9 mouse cellular contexts compared by ENCODE assay signal in genomic region chr7:30456911-30457628, GRCm38 (mm10). TPM values are rescaled to one million over a fixed set of nuclear protein-coding genes. Genes with fewer than 3 reads are reported as not detected.
DNase-seq lines count a peak whose midpoint lies in the region; ATAC-seq lines count a peak whose summit lies in the region.
"Had no signal": no experiment of that assay in that cellular context is flagged by ENCODE, and none has a peak within 500 bp of the region (broad histone marks: within the 10 kb centered on the region; RNA-seq: fewer than 3 reads in every experiment).

No protein-coding gene starts in this region.

- peaks cover 98% of the 10 kb centered on the region for H3K27me3 ChIP-seq in heart, embryonic 12.5 days (replicated peaks)
- peaks cover 58% of the 10 kb centered on the region for H3K27me3 ChIP-seq in midbrain, embryonic 14.5 days (ENCODE audit: control insufficient read depth, insufficient read depth, low read length)

- peak overlapping the region; percentile 32 for H3K4me2 ChIP-seq in heart, embryonic 12.5 days
- peak overlapping the region; percentile 55 for H3K4me2 ChIP-seq in midbrain, embryonic 14.5 days (ENCODE audit: low read length)

- intact Hi-C loops in heart, postnatal 36 days (cut with DNase I), result no loop called here
- intact Hi-C loops in heart, postnatal 10 days (cut with DNase I), result no loop called here

- H3K36me3 ChIP-seq in heart, embryonic 12.5 days, result no peaks in the 10 kb centered on the region
- H3K36me3 ChIP-seq in midbrain, embryonic 14.5 days (ENCODE audit: control insufficient read depth, insufficient read depth, low read length), result no peaks in the 10 kb centered on the region

- DNase-seq in heart, postnatal 36 days, result no peak
- DNase-seq in R1 (ENCODE audit: low read depth, low spot score), result peak; percentile 73
- DNase-seq in heart, postnatal 10 days, result peak; percentile 8 to 12
- DNase-seq in midbrain, embryonic 14.5 days, result peak; percentile 52
- no peak for DNase-seq in thymus, postnatal 25 days

- H3K4me1 ChIP-seq in heart, embryonic 12.5 days (replicated peaks), result no peaks in the 10 kb centered on the region; the same call in none of the 2 replicates
- peaks cover 24% of the 10 kb centered on the region for H3K4me1 ChIP-seq in midbrain, embryonic 14.5 days (ENCODE audit: control insufficient read depth, insufficient read depth, low read length)

- no peak for ATAC-seq in heart, embryonic 12.5 days (ENCODE audit: insufficient number of reproducible peaks, low FRiP score)
- peak; percentile 15 for ATAC-seq in midbrain, embryonic 14.5 days (ENCODE audit: low FRiP score, low TSS enrichment)
- no peak for ATAC-seq in cerebellum, adult (ENCODE audit: insufficient number of reproducible peaks, low FRiP score, low TSS enrichment)
- no peak for ATAC-seq in monocyte, adult 5-6 weeks (replicated peaks; ENCODE audit: insufficient number of reproducible peaks, low FRiP score, low TSS enrichment, poor library complexity, severe bottlenecking)

- no peak overlapping the region for H3K27ac ChIP-seq in heart, embryonic 12.5 days (ENCODE audit: poor library complexity, severe bottlenecking)
- H3K27ac ChIP-seq in midbrain, embryonic 14.5 days (replicated peaks; ENCODE audit: low read depth, low read length), result no peak overlapping the region

- 1% methylated on average over 31 of the region's 31 CpGs for WGBS in heart, embryonic 12.5 days
- WGBS in midbrain, embryonic 14.5 days, result under 1% methylated on average over 31 of the region's 31 CpGs

- 0 out of 2 replicates have a peak, but pooled peaks cover 8% of the 10 kb centered on the region for H3K9me3 ChIP-seq in heart, embryonic 12.5 days (replicated peaks)
- no peaks in the 10 kb centered on the region for H3K9me3 ChIP-seq in midbrain, embryonic 14.5 days (ENCODE audit: control insufficient read depth, low read length)

- peak overlapping the region; percentile 1; the same call in 1 of the 2 replicates for H3K4me3 ChIP-seq in heart, embryonic 12.5 days
- H3K4me3 ChIP-seq in midbrain, embryonic 14.5 days (replicated peaks; ENCODE audit: low read depth, low read length), result peak overlapping the region; percentile 16

- H3K9ac ChIP-seq in heart, embryonic 12.5 days, result no peak overlapping the region
- peak overlapping the region; percentile 32; the same call in 1 of the 2 replicates for H3K9ac ChIP-seq in midbrain, embryonic 14.5 days (replicated peaks; ENCODE audit: low read length)

RNA-seq across cellular contexts. Expression of gene Kirrel2, which starts 0.4 kb away (rescaled TPM):
- 1.1 and 1.3 TPM in 2 replicates for polyA plus RNA-seq in heart, embryonic 12.5 days (2016; fragmentation: Nextera tagmentation; extraction: Ambion mirVana)
- total RNA-seq in heart, postnatal 36 days (2021), result not detected
- total RNA-seq in heart, postnatal 10 days (2021), result under 1 TPM; 0.07 to 0.17 TPM
- 5.0 and 5.7 TPM in 2 replicates for polyA plus RNA-seq in midbrain, embryonic 14.5 days (2014; fragmentation: Nextera tagmentation; extraction: Ambion mirVana)
- total RNA-seq in monocyte, adult 5-6 weeks (2017), result not detected in 3 replicates
- total RNA-seq: granulocyte monocyte progenitor cell, adult 5-6 weeks had no signal

RNA-seq across cellular contexts. Expression of gene Nphs1, which starts 1.0 kb away (rescaled TPM):
- polyA plus RNA-seq in heart, embryonic 12.5 days (2016; fragmentation: Nextera tagmentation; extraction: Ambion mirVana), result 0.06 and 0.23 TPM in 2 replicates
- total RNA-seq in heart, postnatal 36 days (2021), result not detected
- total RNA-seq in heart, postnatal 10 days (2021), result not detected
- 0.74 and 1.4 TPM in 2 replicates for polyA plus RNA-seq in midbrain, embryonic 14.5 days (2014; fragmentation: Nextera tagmentation; extraction: Ambion mirVana)
- total RNA-seq in monocyte, adult 5-6 weeks (2017), result not detected in 3 replicates

RNA-seq across cellular contexts. Expression of gene Aplp1, which starts 11.7 kb away (rescaled TPM):
- polyA plus RNA-seq in heart, embryonic 12.5 days (2016; fragmentation: Nextera tagmentation; extraction: Ambion mirVana), result 41.6 and 43.4 TPM in 2 replicates
- 1 to 10 TPM; 2.7 to 3.1 TPM for total RNA-seq in heart, postnatal 36 days (2021)
- total RNA-seq in heart, postnatal 10 days (2021), result 1 to 10 TPM; 4.1 to 6.2 TPM
- 662 and 710 TPM in 2 replicates for polyA plus RNA-seq in midbrain, embryonic 14.5 days (2014; fragmentation: Nextera tagmentation; extraction: Ambion mirVana)
- total RNA-seq in monocyte, adult 5-6 weeks (2017), result 0.68 TPM in 1 of 3 replicates, not detected in the others
- total RNA-seq: granulocyte monocyte progenitor cell, adult 5-6 weeks had no signal

RNA-seq across cellular contexts. Expression of gene Nfkbid, which starts 35.5 kb away (rescaled TPM):
- polyA plus RNA-seq in heart, embryonic 12.5 days (2016; fragmentation: Nextera tagmentation; extraction: Ambion mirVana), result 0.95 and 1.3 TPM in 2 replicates
- under 1 TPM; 0.27 to 0.28 TPM for total RNA-seq in heart, postnatal 36 days (2021)
- under 1 TPM; 0.29 to 0.45 TPM for total RNA-seq in heart, postnatal 10 days (2021)
- polyA plus RNA-seq in midbrain, embryonic 14.5 days (2014; fragmentation: Nextera tagmentation; extraction: Ambion mirVana), result 1.4 and 2.3 TPM in 2 replicates
- total RNA-seq in monocyte, adult 5-6 weeks (2017), result 25.9 to 48.3 TPM (median 34.1 TPM) in 3 replicates

RNA-seq across cellular contexts. Expression of gene Prodh2, which starts 36.4 kb away (rescaled TPM):
- 1.00 TPM in 1 of 2 replicates, not detected in the other for polyA plus RNA-seq in heart, embryonic 12.5 days (2016; fragmentation: Nextera tagmentation; extraction: Ambion mirVana)
- not detected for total RNA-seq in heart, postnatal 36 days (2021)
- total RNA-seq in heart, postnatal 10 days (2021), result not detected
- not detected in 2 replicates for polyA plus RNA-seq in midbrain, embryonic 14.5 days (2014; fragmentation: Nextera tagmentation; extraction: Ambion mirVana)
- not detected in 3 replicates for total RNA-seq in monocyte, adult 5-6 weeks (2017)

Comparison
In these comparisons a context has a peak if more than half of its experiments do, and no peak if none do; other contexts are left out.
1. DNase-seq: peak in R1 (single experiment), heart, postnatal 10 days (2 of 2) and midbrain, embryonic 14.5 days (single experiment); none in heart, postnatal 36 days (0 of 2) and thymus, postnatal 25 days (single experiment).